Mouse (Mus musculus) lung, embryonic 15.5 days (tissue): ENCODE results near the gene Aifm3. TPM values are rescaled to one million over a fixed set of nuclear protein-coding genes. Genes with fewer than 3 reads are reported as not detected.
A peak's percentile ranks its signal among the peaks of the same experiment; 100 is the strongest.
"Not testable (repeated sequence)": the region's sequence is repeated elsewhere in the genome, so short reads cannot be mapped to it uniquely, and the experiment has no call there.

ENCODE experiments used
- ATAC-seq: fragments of 200-750 bp; cut with Nextera tagmentation; 2 replicates; pipeline ENCODE4 v1.8.0; 2017; ENCODE audit warnings: moderate number of reproducible peaks, borderline replicate concordance; ENCODE audit not compliant: low FRiP score, low TSS enrichment; ENCODE audit errors: extremely low read depth
- H3K27ac ChIP-seq: fragments of 300-500 bp; sonication (generic); 2 replicates; pipeline ENCODE4 v1.5.1; 2015; ENCODE audit warnings: moderate library complexity, mild to moderate bottlenecking, inconsistent platforms
- H3K27me3 ChIP-seq: fragments of 300-500 bp; sonication (generic); 2 replicates; pipeline ENCODE4 v1.6.1; 2015; ENCODE audit warnings: inconsistent platforms
- H3K36me3 ChIP-seq: fragments of 300-500 bp; sonication (generic); 2 replicates; pipeline ENCODE4 v1.6.1; 2015; ENCODE audit warnings: inconsistent platforms
- H3K4me1 ChIP-seq: fragments of 300-500 bp; sonication (generic); 2 replicates; pipeline ENCODE4 v1.6.1; 2015; ENCODE audit warnings: inconsistent platforms
- H3K4me2 ChIP-seq: fragments of 300-500 bp; sonication (generic); 2 replicates; pipeline ENCODE4 v1.6.1; 2015; ENCODE audit warnings: inconsistent platforms, mild to moderate bottlenecking, moderate library complexity
- H3K4me3 ChIP-seq: fragments of 300-500 bp; sonication (generic); 2 replicates; pipeline ENCODE4 v1.5.1; 2015; ENCODE audit warnings: mild to moderate bottlenecking, inconsistent platforms
- H3K9ac ChIP-seq: fragments of 300-500 bp; sonication (generic); 2 replicates; pipeline ENCODE4 v1.6.1; 2015; ENCODE audit warnings: inconsistent platforms
- H3K9me3 ChIP-seq: fragments of 300-500 bp; sonication (generic); 2 replicates; pipeline ENCODE4 v1.6.1; 2016; ENCODE audit warnings: inconsistent platforms
- WGBS: fragments of 180-500 bp; shearing (Covaris S2); methylation state at CpG from one replicate; pipeline ENCODE4 v1.1.7; 2015; 5-methylcytosine and 5-hydroxymethylcytosine counted together
- polyA plus RNA-seq: library from polyadenylated mRNA; unstranded; fragments of >200 nt; fragmentation: Nextera tagmentation; extraction: Ambion mirVana; gene quantifications from 2 replicates; pipeline ENCODE4 v1.2.1, GENCODE M21; 2015

The Aifm3 gene
- polyA plus RNA-seq, 1 experiment from 2014 or later: 3.6 TPM

GRCm38 (mm10) chr16:17507018-17507552, 17.7 kb downstream of the Aifm3 start:
- Histone ChIP-seq H3K36me3 (peaks cover 5% of the 10 kb centered on the region), H3K9me3 (no peaks in the 10 kb centered on the region), H3K4me3 (no peak overlapping the region), H3K4me2 (no peak overlapping the region), H3K4me1 (peaks cover 15% of the 10 kb centered on the region), H3K27me3 (no peaks in the 10 kb centered on the region; the same call in 1 of the 2 replicates), H3K27ac (no peak overlapping the region), H3K9ac (no peak overlapping the region)
- 82% methylated on average over 5 of the region's 5 CpGs for WGBS
- ATAC-seq: no peak

GRCm38 (mm10) chr16:17508031-17508430, 18.6 kb downstream of the Aifm3 start:
- H3K27me3 ChIP-seq, H3K9me3 ChIP-seq, ATAC-seq: not testable (repeated sequence)
- H3K36me3 ChIP-seq: peaks cover 15% of the 10 kb centered on the region
- H3K27ac ChIP-seq: peak overlapping the region; percentile 95
- H3K4me2 ChIP-seq: peak overlapping the region; percentile 72
- WGBS: 17% methylated on average over 3 of the region's 3 CpGs
- H3K4me1 ChIP-seq: peaks cover 15% of the 10 kb centered on the region
- peak overlapping the region; percentile 67 for H3K4me3 ChIP-seq
- H3K9ac ChIP-seq: peak overlapping the region; percentile 73

- Histone ChIP-seq H3K27me3 (no peaks in the 10 kb centered on the region; the same call in 1 of the 2 replicates), H3K4me2 (peak within 1 kb of the TSS; percentile 72), H3K4me1 (peaks cover 15% of the 10 kb centered on the region), H3K9ac (peak within 1 kb of the TSS; percentile 73), H3K9me3 (no peaks in the 10 kb centered on the region), H3K27ac (peak within 1 kb of the TSS; percentile 95), H3K4me3 (peak within 1 kb of the TSS; percentile 67), H3K36me3 (peaks cover 21% of the 10 kb centered on the region)
- WGBS: under 1% methylated on average over 50 of the region's 50 CpGs
- ATAC-seq: peak; percentile 97
Measured at GRCm38 (mm10) chr16:17508546-17509239, 19.3 kb downstream of the Aifm3 start, which contains the start of gene Lztr1. Gene Lztr1 (plus strand): TSS chr16:17508688.

GRCm38 (mm10) chr16:17509240-17509597, 19.8 kb downstream of the Aifm3 start:
- Histone ChIP-seq H3K27me3 (no peaks in the 10 kb centered on the region), H3K4me2 (peak overlapping the region; percentile 72), H3K4me1 (peaks cover 15% of the 10 kb centered on the region), H3K9ac (peak overlapping the region; percentile 73), H3K27ac (peak overlapping the region; percentile 95), H3K9me3 (no peaks in the 10 kb centered on the region), H3K36me3 (peaks cover 25% of the 10 kb centered on the region), H3K4me3 (peak overlapping the region; percentile 67)
- ATAC-seq: no peak
- WGBS: 7% methylated on average over 9 of the region's 9 CpGs

- H3K9me3 ChIP-seq: no peaks in the 10 kb centered on the region
- ATAC-seq: no peak
- no peak overlapping the region for H3K4me3 ChIP-seq
- H3K9ac ChIP-seq: no peak overlapping the region
- peak overlapping the region; percentile 72 for H3K4me2 ChIP-seq
- peaks cover 15% of the 10 kb centered on the region for H3K4me1 ChIP-seq
- WGBS: 98% methylated on average over 2 of the region's 2 CpGs
- H3K27ac ChIP-seq: no peak overlapping the region
- no peaks in the 10 kb centered on the region for H3K27me3 ChIP-seq
- peaks cover 25% of the 10 kb centered on the region for H3K36me3 ChIP-seq
Measured at GRCm38 (mm10) chr16:17510143-17510542, 20.7 kb downstream of the Aifm3 start.

- Histone ChIP-seq H3K9me3 (no peaks in the 10 kb centered on the region), H3K9ac (no peak overlapping the region), H3K4me1 (peaks cover 15% of the 10 kb centered on the region), H3K27ac (no peak overlapping the region), H3K4me2 (no peak overlapping the region), H3K4me3 (no peak overlapping the region), H3K27me3 (no peaks in the 10 kb centered on the region), H3K36me3 (peaks cover 31% of the 10 kb centered on the region)
- 45% methylated on average over 2 of the region's 2 CpGs for WGBS
- no peak for ATAC-seq
Measured at GRCm38 (mm10) chr16:17510686-17511085, 21.3 kb downstream of the Aifm3 start.

- Histone ChIP-seq H3K4me2 (no peak overlapping the region), H3K4me3 (no peak overlapping the region), H3K27me3 (no peaks in the 10 kb centered on the region), H3K36me3 (peaks cover 37% of the 10 kb centered on the region), H3K9ac (no peak overlapping the region), H3K4me1 (peaks cover 15% of the 10 kb centered on the region), H3K9me3 (no peaks in the 10 kb centered on the region), H3K27ac (no peak overlapping the region)
- ATAC-seq: no peak
- WGBS: 92% methylated on average over 4 of the region's 4 CpGs
Measured at GRCm38 (mm10) chr16:17511431-17511830, 22.0 kb downstream of the Aifm3 start.

- Histone ChIP-seq H3K36me3 (peaks cover 80% of the 10 kb centered on the region), H3K4me2 (no peak overlapping the region), H3K9me3 (no peaks in the 10 kb centered on the region), H3K4me1 (no peaks in the 10 kb centered on the region), H3K27me3 (no peaks in the 10 kb centered on the region), H3K27ac (no peak overlapping the region), H3K9ac (no peak overlapping the region), H3K4me3 (no peak overlapping the region)
- WGBS: 81% methylated on average over 2 of the region's 2 CpGs
- no peak for ATAC-seq
Measured at GRCm38 (mm10) chr16:17518910-17519309, 29.5 kb downstream of the Aifm3 start.

- no peaks in the 10 kb centered on the region for H3K4me1 ChIP-seq
- H3K4me3 ChIP-seq: no peak overlapping the region
- H3K36me3 ChIP-seq: peaks cover 89% of the 10 kb centered on the region
- no peaks in the 10 kb centered on the region for H3K9me3 ChIP-seq
- no peak overlapping the region for H3K27ac ChIP-seq
- WGBS: 93% methylated on average over 11 of the region's 11 CpGs
- H3K27me3 ChIP-seq: no peaks in the 10 kb centered on the region
- no peak overlapping the region for H3K4me2 ChIP-seq
- no peak for ATAC-seq
- no peak overlapping the region for H3K9ac ChIP-seq
Measured at GRCm38 (mm10) chr16:17524156-17524555, 34.7 kb downstream of the Aifm3 start.

- Histone ChIP-seq H3K27me3 (no peaks in the 10 kb centered on the region), H3K4me2 (no peak overlapping the region), H3K27ac (no peak overlapping the region), H3K36me3 (peaks cover 76% of the 10 kb centered on the region), H3K4me3 (no peak overlapping the region), H3K9me3 (no peaks in the 10 kb centered on the region), H3K9ac (no peak overlapping the region), H3K4me1 (peaks cover 10% of the 10 kb centered on the region; the same call in 1 of the 2 replicates)
- no peak for ATAC-seq
- WGBS: 79% methylated on average over 3 of the region's 3 CpGs
Measured at GRCm38 (mm10) chr16:17525524-17525923, 36.1 kb downstream of the Aifm3 start.

- no peak for ATAC-seq
- Histone ChIP-seq H3K27ac (no peak overlapping the region), H3K27me3 (no peaks in the 10 kb centered on the region), H3K9me3 (no peaks in the 10 kb centered on the region), H3K4me1 (peaks cover 10% of the 10 kb centered on the region; the same call in 1 of the 2 replicates), H3K36me3 (peaks cover 69% of the 10 kb centered on the region), H3K9ac (no peak overlapping the region), H3K4me2 (no peak overlapping the region), H3K4me3 (no peak overlapping the region)
- WGBS: 88% methylated on average over 6 of the region's 6 CpGs
Measured at GRCm38 (mm10) chr16:17526223-17526622, 36.8 kb downstream of the Aifm3 start.

- no peak for ATAC-seq
- peaks cover 55% of the 10 kb centered on the region for H3K36me3 ChIP-seq
- H3K9me3 ChIP-seq: no peaks in the 10 kb centered on the region
- H3K27ac ChIP-seq: no peak overlapping the region
- peaks cover 17% of the 10 kb centered on the region for H3K4me1 ChIP-seq
- no peak overlapping the region for H3K4me3 ChIP-seq
- H3K4me2 ChIP-seq: no peak overlapping the region
- H3K27me3 ChIP-seq: no peaks in the 10 kb centered on the region
- no peak overlapping the region for H3K9ac ChIP-seq
Measured at GRCm38 (mm10) chr16:17527606-17528005, 38.2 kb downstream of the Aifm3 start.
